Mouse (Mus musculus): ENCODE measurements around the gene Ramp3.

The Ramp3 gene

DNA sequence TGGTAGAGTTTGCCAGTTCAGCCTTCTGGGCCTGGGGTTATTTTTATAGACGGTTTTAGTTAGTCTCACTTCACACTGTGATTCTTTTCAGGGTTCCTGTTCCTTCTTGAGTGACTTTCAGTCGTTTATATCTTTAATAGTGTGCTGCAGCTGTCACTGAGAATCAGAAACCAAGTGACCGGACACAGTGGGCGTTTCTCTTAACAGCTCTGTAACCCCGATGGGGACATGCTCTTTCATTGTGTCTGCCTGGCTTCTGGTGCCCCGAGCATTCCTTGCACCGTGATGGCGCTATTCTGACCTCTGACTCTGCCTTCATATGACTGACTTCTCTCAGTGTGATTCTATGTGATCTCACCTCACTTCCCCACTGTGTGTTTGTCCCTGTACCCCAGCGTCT, 10.7 kb downstream of the Ramp3 start:
- in situ Hi-C loops (cut with MboI, MseI) = loop anchor here in 1 of 2 experiments (10.0 kb wide), 1 partner anchor 466 kb away; no protein-coding TSS in a partner anchor

- in situ Hi-C loops (cut with MboI, MseI) = no loop called here
Measured at GRCm38 (mm10) chr11:6670044-6670443, 11.7 kb downstream of the Ramp3 start.

DNA sequence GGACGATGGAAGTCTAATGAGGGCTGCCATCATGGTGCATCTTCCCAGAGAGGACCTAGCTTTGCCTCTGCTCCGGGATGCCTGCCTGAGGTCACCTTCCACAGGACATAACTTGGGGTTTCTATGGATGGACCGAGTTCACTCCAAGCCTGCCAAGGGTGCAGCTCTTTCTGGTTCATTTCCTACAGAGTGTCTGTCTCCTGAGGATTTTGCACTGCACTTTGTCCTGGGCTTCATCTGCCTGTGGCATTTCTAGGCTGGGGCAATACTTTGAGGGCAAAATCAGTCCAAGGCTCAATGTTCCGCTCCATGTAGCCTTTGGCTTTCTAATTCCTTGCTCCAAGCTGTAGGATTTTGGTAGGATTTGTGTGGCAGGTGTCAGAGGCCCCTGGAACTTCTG, 12.5 kb downstream of the Ramp3 start:
- in situ Hi-C loops (cut with MboI, MseI) = no loop called here

DNA sequence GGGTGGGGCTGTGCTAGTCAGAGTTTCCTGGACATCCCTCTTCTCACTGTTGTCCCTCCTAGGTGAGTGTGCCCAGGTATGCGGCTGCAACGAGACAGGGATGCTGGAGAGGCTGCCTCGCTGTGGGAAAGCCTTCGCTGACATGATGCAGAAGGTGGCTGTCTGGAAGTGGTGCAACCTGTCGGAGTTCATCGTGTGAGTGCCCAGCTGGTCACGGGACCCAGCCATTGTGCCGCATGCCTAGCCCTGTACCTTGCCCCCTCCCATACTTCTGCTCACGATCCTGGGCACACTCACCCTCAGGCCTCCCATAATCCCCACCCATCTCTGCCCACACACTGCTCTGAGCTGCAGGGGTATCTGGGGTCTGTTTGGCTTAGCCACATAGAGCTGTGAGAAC, 16.4 kb downstream of the Ramp3 start:
- in situ Hi-C loops (cut with MboI, MseI) = no loop called here

GRCm38 (mm10) chr11:6675402-6675801, 17.1 kb downstream of the Ramp3 start:
- in situ Hi-C loops (cut with MboI, MseI) = no loop called here

DNA sequence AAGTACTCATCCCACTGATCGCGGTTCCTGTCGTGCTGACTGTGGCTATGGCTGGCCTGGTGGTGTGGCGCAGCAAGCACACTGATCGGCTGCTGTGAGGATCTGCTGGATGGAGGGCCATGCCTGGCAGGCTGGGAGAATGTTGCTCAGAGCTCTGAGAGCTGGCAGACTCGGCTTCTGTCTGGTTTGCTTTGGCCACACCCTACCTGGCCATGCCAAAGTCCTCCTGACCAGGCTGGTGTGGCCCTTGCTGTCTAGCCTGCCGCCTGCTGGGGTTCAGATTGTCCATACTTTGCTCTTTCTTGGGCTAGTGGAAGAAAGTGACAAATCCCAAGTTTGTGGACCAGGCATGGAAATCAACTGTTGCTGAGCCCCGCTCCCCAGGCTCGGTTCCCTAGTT, 18.3 kb downstream of the Ramp3 start:
- in situ Hi-C loops (cut with MboI, MseI) = no loop called here

- in situ Hi-C loops (cut with MboI, MseI) = no loop called here
Measured at GRCm38 (mm10) chr11:6677530-6677929, 19.2 kb downstream of the Ramp3 start.

- in situ Hi-C loops (cut with MboI, MseI) = no loop called here
Measured at GRCm38 (mm10) chr11:6679694-6680396, 21.5 kb downstream of the Ramp3 start.

GRCm38 (mm10) chr11:6680397-6680818, 22.1 kb downstream of the Ramp3 start:
- in situ Hi-C loops (cut with MboI, MseI) = no loop called here

- in situ Hi-C loops (cut with MboI, MseI) = no loop called here
Measured at GRCm38 (mm10) chr11:6684741-6685140, 26.4 kb downstream of the Ramp3 start.

GRCm38 (mm10) chr11:6688888-6689287, 30.6 kb downstream of the Ramp3 start:
- in situ Hi-C loops (cut with MboI, MseI) = no loop called here

GRCm38 (mm10) chr11:6692341-6692740, 34.0 kb downstream of the Ramp3 start:
- in situ Hi-C loops (cut with MboI, MseI) = no loop called here

GRCm38 (mm10) chr11:6694114-6694513, 35.8 kb downstream of the Ramp3 start:
- in situ Hi-C loops (cut with MboI, MseI) = no loop called here

GRCm38 (mm10) chr11:6695176-6695575, 36.9 kb downstream of the Ramp3 start:
- in situ Hi-C loops (cut with MboI, MseI) = no loop called here

DNA sequence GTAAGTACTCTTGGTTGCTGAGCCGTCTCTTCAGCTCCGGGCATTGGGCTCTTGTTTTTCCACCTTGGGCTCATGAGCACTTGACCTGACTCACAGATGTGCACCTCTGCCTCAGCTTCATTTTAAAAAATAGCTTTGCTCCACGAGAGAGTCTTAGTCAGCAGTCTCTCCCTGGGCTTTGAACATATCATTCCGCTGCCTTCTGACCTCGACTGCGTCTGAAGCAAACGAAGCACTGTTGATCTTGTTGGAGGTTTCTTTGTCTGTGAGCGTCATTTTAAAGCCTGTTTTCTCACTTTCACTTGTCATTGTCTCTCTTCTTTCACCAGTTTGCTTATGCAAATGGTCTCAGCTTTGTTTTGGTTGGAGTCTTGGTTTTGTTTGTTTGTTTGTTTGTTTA, 38.2 kb downstream of the Ramp3 start:
- in situ Hi-C loops (cut with MboI, MseI) = no loop called here

- in situ Hi-C loops (cut with MboI, MseI) = no loop called here
Measured at GRCm38 (mm10) chr11:6697751-6698150, 39.4 kb downstream of the Ramp3 start.

DNA sequence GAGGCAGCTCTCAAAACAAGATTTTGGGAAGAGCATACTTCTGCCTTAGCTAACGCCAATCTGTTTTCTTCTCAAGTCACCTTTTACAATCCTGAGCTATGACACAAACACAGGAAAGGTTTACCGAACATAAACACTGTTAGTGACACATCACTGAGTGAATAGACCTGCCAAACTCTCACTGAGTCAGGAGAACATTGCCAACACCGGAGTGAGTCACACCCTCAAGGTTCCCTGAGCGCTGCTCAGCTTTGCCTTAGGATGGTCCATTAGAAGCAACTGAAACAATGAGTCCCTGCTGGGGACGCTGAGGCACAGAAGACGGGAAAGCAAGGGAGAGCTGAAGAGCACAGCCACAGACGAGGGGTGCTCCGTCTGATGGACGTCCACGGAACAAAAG, 40.0 kb downstream of the Ramp3 start:
- in situ Hi-C loops (cut with MboI, MseI) = no loop called here

DNA sequence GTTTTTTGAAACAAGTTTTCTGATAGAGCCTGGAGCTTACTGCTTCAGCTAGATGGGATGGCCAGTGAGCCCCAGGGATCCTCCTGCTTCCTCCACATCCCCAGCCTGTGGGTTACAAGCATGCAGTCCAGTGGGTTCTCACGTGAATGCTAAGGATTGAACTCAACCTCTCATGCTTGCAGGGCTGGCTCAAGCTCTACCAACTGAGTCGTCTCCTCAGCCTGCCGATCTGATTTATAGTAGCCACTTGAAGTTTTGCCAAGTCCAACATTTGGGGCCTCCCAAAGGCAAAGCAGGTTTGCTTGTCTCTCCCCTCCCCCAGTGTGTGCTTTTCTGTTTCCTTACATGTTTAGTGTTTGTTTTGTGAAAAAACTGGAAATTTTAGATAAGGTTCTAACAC, 43.9 kb downstream of the Ramp3 start:
- in situ Hi-C loops (cut with MboI, MseI) = loop anchor here in 1 of 2 experiments (10.0 kb wide), 1 partner anchor 47 kb away; the partner anchor contains the start of gene Ramp3

DNA sequence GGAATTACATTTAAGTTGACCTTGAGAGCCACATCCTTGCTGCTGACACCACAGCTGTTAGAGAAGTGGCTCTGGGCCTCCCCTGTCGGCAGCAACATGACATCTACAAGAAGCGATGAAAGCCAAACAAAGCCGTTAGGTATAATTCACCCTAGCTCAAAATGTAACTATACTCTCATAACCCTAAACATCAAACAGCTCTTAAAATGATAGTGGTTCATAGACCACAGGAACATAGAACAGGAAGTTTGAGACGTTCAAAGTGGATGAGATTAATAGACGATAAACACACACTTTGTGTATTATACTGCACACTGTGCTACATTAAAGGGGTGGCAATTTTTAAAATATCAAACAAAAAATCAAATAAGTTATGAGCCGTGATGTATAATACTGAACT, 46.5 kb downstream of the Ramp3 start:
- in situ Hi-C loops (cut with MboI, MseI) = loop anchor here (5.0 to 10.0 kb wide), 2 partner anchors 50 to 53 kb away; partner anchors contain the start of gene Ramp3 (in 1 of the 2)

- in situ Hi-C loops (cut with MboI, MseI) = loop anchor here (5.0 to 10.0 kb wide), 2 partner anchors 51 to 53 kb away; partner anchors contain the start of gene Ramp3 (in 1 of the 2)
Measured at GRCm38 (mm10) chr11:6705516-6705915, 47.2 kb downstream of the Ramp3 start.

GRCm38 (mm10) chr11:6706796-6707195, 48.5 kb downstream of the Ramp3 start:
- in situ Hi-C loops (cut with MboI, MseI) = loop anchor here (5.0 to 10.0 kb wide), 2 partner anchors 52 to 54 kb away; partner anchors contain the start of gene Ramp3 (in 1 of the 2)

DNA sequence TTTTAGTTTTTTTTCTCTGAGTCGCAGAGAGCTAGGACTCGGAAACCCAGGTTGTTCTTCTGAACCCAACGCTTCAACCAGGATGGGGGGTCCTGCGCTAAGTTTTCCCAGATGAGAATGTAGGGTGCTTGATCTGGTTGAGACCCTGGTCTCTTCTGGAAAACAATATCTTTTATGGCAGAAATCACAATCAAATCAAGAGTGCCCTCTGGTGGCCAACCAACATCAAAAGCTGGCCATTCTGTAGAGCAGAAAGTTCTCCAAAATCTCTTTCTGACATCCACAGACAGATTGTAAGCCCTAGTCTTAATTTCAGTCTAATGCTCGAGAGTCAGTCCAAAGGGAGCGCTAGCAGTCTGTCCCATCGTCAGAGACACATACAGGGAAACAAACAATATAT, 50.1 kb downstream of the Ramp3 start:
- in situ Hi-C loops (cut with MboI, MseI) = loop anchor here (5.0 to 10.0 kb wide), 2 partner anchors 54 to 56 kb away; partner anchors contain the start of gene Ramp3 (in 1 of the 2)

DNA sequence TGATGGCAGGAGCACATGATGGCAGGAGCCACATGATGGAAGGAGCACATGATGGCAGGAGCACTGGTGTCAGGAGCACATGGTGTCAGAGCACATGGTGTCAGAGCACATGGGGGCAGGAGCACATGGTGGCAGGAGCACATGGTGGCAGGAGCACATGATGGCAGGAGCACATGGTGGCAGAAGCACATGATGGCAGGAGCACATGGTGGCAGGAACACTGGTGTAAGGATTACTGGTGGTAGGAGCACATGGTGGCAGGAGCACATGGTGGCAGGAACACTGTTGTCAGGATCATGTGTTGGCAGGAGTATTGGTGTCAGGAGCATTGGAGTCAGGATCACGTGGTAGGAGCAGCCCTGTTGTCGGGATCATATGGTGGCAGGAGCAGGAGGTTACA, 52.1 kb downstream of the Ramp3 start:
- in situ Hi-C loops (cut with MboI, MseI) = no loop called here

Data from T-helper 17 cell (primary cell).